Mouse (Mus musculus) MEL (cell line): ENCODE measurements around the gene Olfr846. TPM values are rescaled to one million over a fixed set of nuclear protein-coding genes. Genes with fewer than 3 reads are reported as not detected.

Experiments
- DNase-seq: peaks from one replicate; pipeline ENCODE4 v3.0.0; 2011; ENCODE audit warnings: low read depth, low spot score
- H3K27ac ChIP-seq: 2 replicates; pipeline ENCODE4 v1.5.1; 2012; ENCODE audit warnings: low read depth, mild to moderate bottlenecking, control low read depth, low read length, moderate library complexity; ENCODE audit not compliant: control insufficient read depth
- H3K27me3 ChIP-seq, 2 experiments: fragments of 150-350 bp in 1 of 2; sonication (generic) in 1 of 2; 2 replicates each; pipeline ENCODE4 v1.6.1; 2012; ENCODE audit warnings: low read length in 2 of 2, mild to moderate bottlenecking in 2 of 2, improper control_type of control experiment in 1 of 2, moderate library complexity in 1 of 2; ENCODE audit not compliant: insufficient read depth in 2 of 2, control insufficient read depth in 1 of 2
- H3K36me3 ChIP-seq, 2 experiments: 2 replicates each; pipeline ENCODE4 v1.6.1; 2012 to 2014; ENCODE audit warnings: low read length in 2 of 2, improper control_type of control experiment in 1 of 2, inconsistent platforms in 1 of 2, mild to moderate bottlenecking in 1 of 2; ENCODE audit not compliant: insufficient read depth in 2 of 2, control insufficient read depth in 1 of 2
- H3K4me1 ChIP-seq, 2 experiments: fragments of 150-350 bp in 1 of 2; sonication (generic) in 1 of 2; 2 replicates each; pipeline ENCODE4 v1.6.1; 2012; ENCODE audit warnings: low read length in 2 of 2, improper control_type of control experiment in 1 of 2, mild to moderate bottlenecking in 1 of 2; ENCODE audit not compliant: insufficient read depth in 2 of 2, control insufficient read depth in 1 of 2
- H3K4me3 ChIP-seq, 2 experiments: fragments of 150-350 bp in 1 of 2; sonication (generic) in 1 of 2; 2 replicates each; pipeline ENCODE4 v1.5.1; 2012; ENCODE audit warnings: low read depth in 2 of 2, low read length in 2 of 2, mild to moderate bottlenecking in 2 of 2, moderate library complexity in 2 of 2, control low read depth in 1 of 2, improper control_type of control experiment in 1 of 2; ENCODE audit not compliant: control insufficient read depth in 1 of 2, insufficient read depth in 1 of 2
- H3K79me2 ChIP-seq: 2 replicates; pipeline ENCODE4 v1.6.1; 2012; ENCODE audit warnings: mild to moderate bottlenecking, low read length, moderate library complexity; ENCODE audit not compliant: control insufficient read depth, poor library complexity, insufficient read depth
- H3K9ac ChIP-seq: 2 replicates; pipeline ENCODE4 v1.6.1; 2012; ENCODE audit warnings: low read depth, mild to moderate bottlenecking, control low read depth, low read length, moderate library complexity; ENCODE audit not compliant: control insufficient read depth, poor library complexity, severe bottlenecking
- H3K9me3 ChIP-seq: fragments of 150-350 bp; sonication (generic); replicated peaks from 2 replicates; pipeline ENCODE4 v1.6.1; 2012; ENCODE audit warnings: mild to moderate bottlenecking, low read length, improper control_type of control experiment, moderate library complexity; ENCODE audit not compliant: insufficient read depth
- CHD1 ChIP-seq: IDR thresholded peaks from 2 replicates; pipeline ENCODE4 v1.6.1; 2012; ENCODE audit warnings: low read depth, mild to moderate bottlenecking, inconsistent platforms, low read length, improper control_type of control experiment
- CHD2 ChIP-seq: IDR thresholded peaks from 2 replicates; pipeline ENCODE4 v1.6.1; 2011; ENCODE audit warnings: low read length, improper control_type of control experiment
- E2F4 ChIP-seq: IDR thresholded peaks from 2 replicates; pipeline ENCODE4 v1.6.1; 2011; ENCODE audit warnings: low read depth, low read length, improper control_type of control experiment, borderline replicate concordance
- GATA1 ChIP-seq: IDR thresholded peaks from 2 replicates; pipeline ENCODE4 v1.6.1; 2011; ENCODE audit warnings: low read depth, low read length, improper control_type of control experiment
- KAT2A ChIP-seq: conservative IDR thresholded peaks from 2 replicates; pipeline ENCODE4 v1.6.1; 2012; ENCODE audit warnings: low read depth, low read length, improper control_type of control experiment, inconsistent platforms
- MAFK ChIP-seq: IDR thresholded peaks from 2 replicates; pipeline ENCODE4 v1.6.1; 2011; ENCODE audit warnings: low read depth, mild to moderate bottlenecking, low read length, improper control_type of control experiment, borderline replicate concordance
- MAX ChIP-seq: IDR thresholded peaks from 2 replicates; pipeline ENCODE4 v1.6.1; 2011; ENCODE audit warnings: low read length, improper control_type of control experiment
- MAZ ChIP-seq: IDR thresholded peaks from 2 replicates; pipeline ENCODE4 v1.6.1; 2012; ENCODE audit warnings: low read depth, mild to moderate bottlenecking, inconsistent platforms, low read length, improper control_type of control experiment
- MXI1 ChIP-seq: IDR thresholded peaks from 2 replicates; pipeline ENCODE4 v1.6.1; 2011; ENCODE audit warnings: mild to moderate bottlenecking, low read depth, low read length, improper control_type of control experiment
- MYC ChIP-seq: IDR thresholded peaks from 2 replicates; pipeline ENCODE4 v1.6.1; 2011; ENCODE audit warnings: low read depth, mild to moderate bottlenecking, low read length, improper control_type of control experiment, moderate library complexity
- NELFE ChIP-seq: IDR thresholded peaks from 2 replicates; pipeline ENCODE4 v1.6.1; 2011; ENCODE audit warnings: low read depth, low read length, improper control_type of control experiment
- POLR2AphosphoS2 ChIP-seq: IDR thresholded peaks from 2 replicates; pipeline ENCODE4 v1.6.1; 2011; ENCODE audit warnings: low read length, improper control_type of control experiment
- RCOR1 ChIP-seq: IDR thresholded peaks from 2 replicates; pipeline ENCODE4 v1.6.1; 2012; ENCODE audit warnings: low read depth, mild to moderate bottlenecking, inconsistent platforms, low read length, improper control_type of control experiment
- SIN3A ChIP-seq: IDR thresholded peaks from 2 replicates; pipeline ENCODE4 v1.6.1; 2012; ENCODE audit warnings: low read length, improper control_type of control experiment, inconsistent platforms
- SMC3 ChIP-seq: IDR thresholded peaks from 2 replicates; pipeline ENCODE4 v1.6.1; 2011; ENCODE audit warnings: low read depth, low read length, improper control_type of control experiment
- TAL1 ChIP-seq: IDR thresholded peaks from 2 replicates; pipeline ENCODE4 v1.6.1; 2012; ENCODE audit warnings: mild to moderate bottlenecking, inconsistent platforms, low read length, moderate library complexity, mixed read lengths
- TBP ChIP-seq: IDR thresholded peaks from 2 replicates; pipeline ENCODE4 v1.8.0; 2011; ENCODE audit warnings: low read depth, low read length, improper control_type of control experiment
- USF1 ChIP-seq: IDR thresholded peaks from 2 replicates; pipeline ENCODE4 v1.6.1; 2014; ENCODE audit warnings: low read depth, mild to moderate bottlenecking, inconsistent platforms, low read length, improper control_type of control experiment, moderate library complexity
- USF2 ChIP-seq, 2 experiments: IDR thresholded peaks; 2 replicates each; pipeline ENCODE4 v1.6.1; 2011 to 2012; ENCODE audit warnings: improper control_type of control experiment in 2 of 2, low read length in 2 of 2, borderline replicate concordance in 1 of 2, inconsistent platforms in 1 of 2, low read depth in 1 of 2, mild to moderate bottlenecking in 1 of 2; ENCODE audit not compliant: insufficient read depth in 1 of 2
- ZKSCAN1 ChIP-seq: IDR thresholded peaks from 2 replicates; pipeline ENCODE4 v1.6.1; 2012; ENCODE audit warnings: low read depth, mild to moderate bottlenecking, inconsistent platforms, low read length, improper control_type of control experiment, moderate library complexity
- polyA plus RNA-seq, 2 experiments: library from polyadenylated mRNA; stranded (reverse) in 1 of 2; unstranded in 1 of 2; fragments of >175 nt in 1 of 2; fragments of >200 nt in 1 of 2; gene quantifications; 2 replicates each; pipeline versions ENCODE4 v1.2.1 to v1.2.4; 2012; ENCODE audit warnings: low replicate concordance in 2 of 2, low read depth in 1 of 2; ENCODE audit not compliant: insufficient read length in 2 of 2, insufficient read depth in 1 of 2, missing spikeins in 1 of 2
- total RNA-seq: library from RNA; depleted of rRNA; stranded (reverse); fragments of 300-350 nt; gene quantifications from 2 replicates; pipeline ENCODE4 v1.2.3, GENCODE M21; 2012; rRNA removed

Olfr846 gene
- total RNA-seq = not detected in 2 replicates
- not detected for polyA plus RNA-seq

DNA sequence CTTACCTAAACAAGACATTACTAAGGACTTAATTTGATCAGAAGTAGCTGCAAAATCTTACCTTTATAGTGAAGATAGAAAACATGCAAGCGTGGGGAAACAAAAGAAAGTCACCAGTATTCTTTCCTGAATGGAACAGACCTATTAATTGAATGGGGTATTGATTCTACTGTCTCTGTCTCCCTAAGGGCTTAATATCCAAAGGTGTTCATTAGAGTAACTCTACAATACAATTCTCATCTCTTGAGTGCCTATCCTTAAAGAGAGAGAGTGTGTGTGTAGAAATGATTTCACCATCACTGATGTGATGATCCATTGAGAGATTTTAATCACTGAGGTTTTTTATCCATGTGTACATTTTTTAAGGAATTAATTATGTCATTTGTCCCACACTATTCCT lies at the start of gene Olfr846:
Gene Olfr846 (minus strand): TSS at position 101 of the 400 bp plus-strand sequence.
- H3K9me3 ChIP-seq = no peaks in the 10 kb centered on the region
- no peaks in the 10 kb centered on the region for H3K4me1 ChIP-seq
- H3K9ac ChIP-seq = no peak within 1 kb of the TSS
- H3K4me3 ChIP-seq = no peak within 1 kb of the TSS
- no peaks in the 10 kb centered on the region for H3K79me2 ChIP-seq
- no peaks in the 10 kb centered on the region for H3K36me3 ChIP-seq
- TF ChIP-seq TBP (no peak), MXI1 (no peak), E2F4 (no peak), RCOR1 (no peak), USF1 (no peak), TAL1 (no peak), ZKSCAN1 (no peak), MYC (no peak), NELFE (no peak), SIN3A (no peak), CHD1 (no peak)
- no peaks in the 10 kb centered on the region for H3K27me3 ChIP-seq
- no peak for DNase-seq
- no peak within 1 kb of the TSS for H3K27ac ChIP-seq

DNA sequence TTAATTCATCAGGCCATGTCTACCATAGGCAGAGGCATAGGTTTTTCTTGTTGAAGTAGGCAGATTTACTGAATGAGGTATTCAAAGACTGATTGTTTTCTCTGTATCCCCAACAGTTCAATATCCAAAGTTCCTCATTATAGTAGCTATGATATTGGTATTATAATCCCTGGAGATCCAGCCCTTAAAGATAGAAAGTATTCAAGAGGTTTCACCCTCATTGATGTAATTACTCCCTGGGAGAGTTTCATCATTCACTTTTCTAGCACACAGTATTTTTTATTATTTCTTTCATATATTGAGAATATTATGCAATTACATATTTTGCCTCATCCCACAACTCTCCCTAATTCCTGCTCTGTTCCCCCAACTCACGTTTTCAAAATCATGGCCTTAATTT lies 14.8 kb upstream of the Olfr846 start, which contains the start of gene Olfr847:
Gene Olfr847 (minus strand): TSS at position 101 of the 400 bp plus-strand sequence.
- DNase-seq = no peak
- H3K36me3 ChIP-seq = no peaks in the 10 kb centered on the region
- no peaks in the 10 kb centered on the region for H3K9me3 ChIP-seq
- no peak within 1 kb of the TSS for H3K4me3 ChIP-seq
- no peaks in the 10 kb centered on the region for H3K27me3 ChIP-seq
- no peaks in the 10 kb centered on the region for H3K79me2 ChIP-seq
- H3K9ac ChIP-seq = no peak within 1 kb of the TSS
- H3K27ac ChIP-seq = no peak within 1 kb of the TSS
- no peak for TF ChIP-seq SMC3
- no peak for TF ChIP-seq CHD2
- TF ChIP-seq KAT2A = no peak
- TF ChIP-seq GATA1 = no peak
- no peak for TF ChIP-seq USF2 (IDR thresholded peaks at IDR 0.05; ENCODE audit: borderline replicate concordance in 1 of 2, insufficient read depth in 1 of 2, low read depth in 1 of 2, low read length in 2 of 2)
- TF ChIP-seq SIN3A = no peak
- TF ChIP-seq MAZ = no peak
- no peak for TF ChIP-seq MAX
- no peak for TF ChIP-seq MAFK
- TF ChIP-seq POLR2AphosphoS2 = no peak
- no peaks in the 10 kb centered on the region for H3K4me1 ChIP-seq
